Mouse (Mus musculus): ENCODE results near the gene Wdr86. TPM values are rescaled to one million over a fixed set of nuclear protein-coding genes. Genes with fewer than 3 reads are reported as not detected.

Wdr86 gene
- polyA plus RNA-seq, 2 experiments = 25.4 to 37.5 TPM

GRCm38 (mm10) chr5:24751305-24752174, 21.0 kb upstream of the Wdr86 start:
- Histone ChIP-seq H3K36me3 (ENCODE audit: control insufficient read depth, insufficient read depth, low read length) (no peaks in the 10 kb centered on the region), H3K9me3 (ENCODE audit: control insufficient read depth, low read length) (no peaks in the 10 kb centered on the region), H3K4me2 (replicated peaks; ENCODE audit: low read depth, low read length, severe bottlenecking) (peak overlapping the region; percentile 95), H3K9ac (ENCODE audit: low read depth, low read length, severe bottlenecking) (peak overlapping the region; percentile 81), H3K4me1 (ENCODE audit: control insufficient read depth, insufficient read depth, low read length) (peaks cover 18% of the 10 kb centered on the region), H3K27ac (replicated peaks; ENCODE audit: low read depth, low read length) (peak overlapping the region; percentile 88), H3K27me3 (ENCODE audit: control insufficient read depth, insufficient read depth, low read length) (no peaks in the 10 kb centered on the region), H3K4me3 (replicated peaks; ENCODE audit: low read length) (peak overlapping the region; percentile 46)
- WGBS = 1% methylated on average over 25 of the region's 25 CpGs
- ATAC-seq (ENCODE audit: low FRiP score, low read depth) = peak; percentile 60
- no peak for TF ChIP-seq POLR2A (IDR thresholded peaks at IDR 0.05; ENCODE audit: borderline replicate concordance, extremely low read depth, insufficient read depth, insufficient read length)
- peak; percentile 74 for DNase-seq (ENCODE audit: low spot score)

GRCm38 (mm10) chr5:24750321-24751304, 20.1 kb upstream of the Wdr86 start:
- Histone ChIP-seq H3K36me3 (ENCODE audit: control insufficient read depth, insufficient read depth, low read length) (no peaks in the 10 kb centered on the region), H3K9me3 (ENCODE audit: control insufficient read depth, low read length) (no peaks in the 10 kb centered on the region), H3K4me2 (replicated peaks; ENCODE audit: low read depth, low read length, severe bottlenecking) (peak overlapping the region; percentile 95), H3K9ac (ENCODE audit: low read depth, low read length, severe bottlenecking) (peak overlapping the region; percentile 81), H3K4me3 (replicated peaks; ENCODE audit: low read length) (peak overlapping the region; percentile 46), H3K4me1 (ENCODE audit: control insufficient read depth, insufficient read depth, low read length) (peaks cover 18% of the 10 kb centered on the region), H3K27me3 (ENCODE audit: control insufficient read depth, insufficient read depth, low read length) (no peaks in the 10 kb centered on the region), H3K27ac (replicated peaks; ENCODE audit: low read depth, low read length) (peak overlapping the region; percentile 88)
- WGBS = 1% methylated on average over 53 of the region's 59 CpGs
- ATAC-seq (ENCODE audit: low FRiP score, low read depth) (peak; percentile 88), DNase-seq (ENCODE audit: low spot score) (peak; percentile 96)
- peak; percentile 82; the same call in 1 of the 2 replicates for TF ChIP-seq POLR2A (IDR thresholded peaks at IDR 0.05; ENCODE audit: borderline replicate concordance, extremely low read depth, insufficient read depth, insufficient read length)

DNA sequence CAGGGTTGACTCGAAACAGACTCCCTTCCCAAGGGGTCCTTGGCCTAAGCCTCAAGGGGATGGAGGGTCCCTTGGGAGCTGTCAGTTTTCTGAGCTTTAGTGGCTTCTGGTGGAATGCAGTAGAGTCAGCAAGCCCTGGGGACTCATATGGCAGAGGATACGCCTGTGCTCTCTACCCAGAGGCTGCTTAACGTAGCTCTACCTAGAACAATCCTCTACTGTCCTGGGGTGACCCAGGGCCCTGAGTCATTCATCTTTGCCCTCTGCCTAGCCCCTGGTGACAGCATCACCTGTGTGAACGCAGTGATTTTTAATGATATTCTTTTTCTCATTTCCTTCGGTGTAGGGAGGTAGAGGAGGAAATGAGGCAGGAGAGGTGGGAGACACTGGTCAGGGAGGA, 19.2 kb upstream of the Wdr86 start:
- no peaks in the 10 kb centered on the region for H3K9me3 ChIP-seq (ENCODE audit: control insufficient read depth, low read length)
- ATAC-seq (ENCODE audit: low FRiP score, low read depth) (no peak), DNase-seq (ENCODE audit: low spot score) (no peak)
- no peaks in the 10 kb centered on the region for H3K27me3 ChIP-seq (ENCODE audit: control insufficient read depth, insufficient read depth, low read length)
- WGBS = 56% methylated on average over 5 of the region's 5 CpGs
- H3K4me2 ChIP-seq (replicated peaks; ENCODE audit: low read depth, low read length, severe bottlenecking) = peak overlapping the region; percentile 95
- H3K9ac ChIP-seq (ENCODE audit: low read depth, low read length, severe bottlenecking) = peak overlapping the region; percentile 81
- H3K36me3 ChIP-seq (ENCODE audit: control insufficient read depth, insufficient read depth, low read length) = no peaks in the 10 kb centered on the region
- peaks cover 18% of the 10 kb centered on the region for H3K4me1 ChIP-seq (ENCODE audit: control insufficient read depth, insufficient read depth, low read length)
- no peak for TF ChIP-seq POLR2A (IDR thresholded peaks at IDR 0.05; ENCODE audit: borderline replicate concordance, extremely low read depth, insufficient read depth, insufficient read length)
- H3K4me3 ChIP-seq (replicated peaks; ENCODE audit: low read length) = peak overlapping the region; percentile 46
- H3K27ac ChIP-seq (replicated peaks; ENCODE audit: low read depth, low read length) = peak overlapping the region; percentile 72

GRCm38 (mm10) chr5:24747533-24747932, 17.0 kb upstream of the Wdr86 start:
- Histone ChIP-seq H3K27me3 (ENCODE audit: control insufficient read depth, insufficient read depth, low read length) (no peaks in the 10 kb centered on the region), H3K9ac (ENCODE audit: low read depth, low read length, severe bottlenecking) (no peak overlapping the region), H3K4me1 (ENCODE audit: control insufficient read depth, insufficient read depth, low read length) (peaks cover 22% of the 10 kb centered on the region), H3K9me3 (ENCODE audit: control insufficient read depth, low read length) (no peaks in the 10 kb centered on the region), H3K4me3 (replicated peaks; ENCODE audit: low read length) (no peak overlapping the region), H3K4me2 (replicated peaks; ENCODE audit: low read depth, low read length, severe bottlenecking) (no peak overlapping the region), H3K27ac (replicated peaks; ENCODE audit: low read depth, low read length) (no peak overlapping the region), H3K36me3 (ENCODE audit: control insufficient read depth, insufficient read depth, low read length) (no peaks in the 10 kb centered on the region)
- no peak for TF ChIP-seq POLR2A (IDR thresholded peaks at IDR 0.05; ENCODE audit: borderline replicate concordance, extremely low read depth, insufficient read depth, insufficient read length)
- DNase-seq (ENCODE audit: low spot score) = no peak
- WGBS = 12% methylated on average over 6 of the region's 6 CpGs
- ATAC-seq (ENCODE audit: low FRiP score, low read depth) = no peak

DNA sequence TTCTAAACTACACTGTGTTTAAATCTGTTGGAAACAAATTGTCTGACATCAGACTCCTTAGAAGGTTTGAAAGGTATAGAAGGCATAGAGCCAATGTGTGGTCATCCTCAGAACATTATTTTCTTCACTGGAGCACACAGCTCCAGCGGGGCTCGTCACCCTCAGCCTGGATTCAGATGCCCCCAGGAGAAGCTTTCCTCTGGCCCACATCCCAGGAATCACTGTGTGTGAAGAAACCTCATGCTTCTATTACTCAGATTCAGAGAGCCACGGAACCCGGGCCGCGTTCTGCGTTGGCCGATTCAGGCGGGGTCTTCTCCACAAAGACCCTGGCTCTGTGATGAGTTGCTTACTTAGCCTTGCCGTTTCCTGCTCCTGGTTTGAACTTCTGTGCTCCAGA, 13.4 kb upstream of the Wdr86 start:
- no peak for DNase-seq (ENCODE audit: low spot score)
- Histone ChIP-seq H3K36me3 (ENCODE audit: control insufficient read depth, insufficient read depth, low read length) (no peaks in the 10 kb centered on the region), H3K9me3 (ENCODE audit: control insufficient read depth, low read length) (no peaks in the 10 kb centered on the region), H3K4me2 (replicated peaks; ENCODE audit: low read depth, low read length, severe bottlenecking) (no peak overlapping the region), H3K9ac (ENCODE audit: low read depth, low read length, severe bottlenecking) (no peak overlapping the region), H3K4me3 (replicated peaks; ENCODE audit: low read length) (no peak overlapping the region), H3K27me3 (ENCODE audit: control insufficient read depth, insufficient read depth, low read length) (no peaks in the 10 kb centered on the region), H3K27ac (replicated peaks; ENCODE audit: low read depth, low read length) (no peak overlapping the region; the same call in 1 of the 2 replicates), H3K4me1 (ENCODE audit: control insufficient read depth, insufficient read depth, low read length) (peaks cover 17% of the 10 kb centered on the region)
- no peak for TF ChIP-seq POLR2A (IDR thresholded peaks at IDR 0.05; ENCODE audit: borderline replicate concordance, extremely low read depth, insufficient read depth, insufficient read length)
- no peak for ATAC-seq (ENCODE audit: low FRiP score, low read depth)
- 86% methylated on average over 10 of the region's 10 CpGs for WGBS
